Mouse (Mus musculus) neural tube, embryonic 15.5 days (tissue): ENCODE measurements at regions not wholly inside any gene's neighbourhood (a gene's known extent, or its start where the extent isn't known, plus 50 kb on each side); places are given as distances from the start of the nearest gene placed in this dataset.
A peak's percentile ranks its signal among the peaks of the same experiment; 100 is the strongest.
"Not testable (repeated sequence)": the region's sequence is repeated elsewhere in the genome, so short reads cannot be mapped to it uniquely, and the experiment has no call there.

Source experiments
- ATAC-seq: fragments of 200-750 bp; cut with Nextera tagmentation; 2 replicates; pipeline ENCODE4 v1.8.0; 2017; ENCODE audit warnings: mild to moderate bottlenecking, moderate TSS enrichment, moderate library complexity; ENCODE audit not compliant: low FRiP score
- H3K27ac ChIP-seq: fragments of 300-500 bp; sonication (generic); replicated peaks from 2 replicates; pipeline ENCODE4 v1.5.1; 2015; ENCODE audit warnings: mild to moderate bottlenecking, inconsistent platforms
- H3K27me3 ChIP-seq: fragments of 300-500 bp; sonication (generic); replicated peaks from 2 replicates; pipeline ENCODE4 v1.6.1; 2015; ENCODE audit warnings: inconsistent platforms
- H3K36me3 ChIP-seq: fragments of 300-500 bp; sonication (generic); 2 replicates; pipeline ENCODE4 v1.6.1; 2015; ENCODE audit warnings: inconsistent platforms
- H3K4me1 ChIP-seq: fragments of 300-500 bp; sonication (generic); 2 replicates; pipeline ENCODE4 v1.6.1; 2015; ENCODE audit warnings: inconsistent platforms
- H3K4me2 ChIP-seq: fragments of 300-500 bp; sonication (generic); 2 replicates; pipeline ENCODE4 v1.6.1; 2015; ENCODE audit warnings: inconsistent platforms, mild to moderate bottlenecking, moderate library complexity
- H3K4me3 ChIP-seq: fragments of 300-500 bp; sonication (generic); replicated peaks from 2 replicates; pipeline ENCODE4 v1.5.1; 2015; ENCODE audit warnings: mild to moderate bottlenecking, inconsistent platforms
- H3K9ac ChIP-seq: fragments of 300-500 bp; sonication (generic); replicated peaks from 2 replicates; pipeline ENCODE4 v1.6.1; 2015; ENCODE audit warnings: mild to moderate bottlenecking, inconsistent platforms
- H3K9me3 ChIP-seq: fragments of 300-500 bp; sonication (generic); replicated peaks from 2 replicates; pipeline ENCODE4 v1.6.1; 2016; ENCODE audit warnings: inconsistent platforms
- WGBS: fragments of 180-500 bp; shearing (Covaris S2); methylation state at CpG from one replicate; pipeline ENCODE4 v1.1.7; 2015; ENCODE audit warnings: mixed read lengths; 5-methylcytosine and 5-hydroxymethylcytosine counted together

DNA sequence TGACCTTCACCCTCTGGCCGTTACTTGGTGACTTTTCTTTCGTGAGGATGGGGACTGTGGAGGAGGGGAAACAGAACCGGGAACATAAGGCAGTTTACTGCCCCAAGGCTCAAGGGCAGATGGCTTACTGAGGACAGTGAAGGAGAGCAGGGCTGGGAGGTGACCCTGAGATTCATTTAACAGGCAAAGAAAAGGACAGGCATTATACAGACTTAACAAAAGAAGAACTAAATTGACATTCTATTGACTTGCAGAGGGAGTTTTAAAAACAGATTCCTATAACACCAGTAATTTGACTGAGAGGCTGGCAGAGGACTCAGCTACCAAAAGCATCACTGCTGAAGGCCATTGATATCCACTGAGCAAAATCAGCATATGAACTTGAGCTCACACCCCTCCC lies 153.0 kb upstream of the 1700012A03Rik start:
- ATAC-seq = no peak
- Histone ChIP-seq H3K27me3 (no peaks in the 10 kb centered on the region), H3K27ac (no peak overlapping the region), H3K9ac (no peak overlapping the region), H3K4me1 (no peaks in the 10 kb centered on the region), H3K9me3 (no peaks in the 10 kb centered on the region), H3K4me2 (no peak overlapping the region), H3K36me3 (no peaks in the 10 kb centered on the region), H3K4me3 (no peak overlapping the region)
- WGBS = 52% methylated on average over 3 of the region's 3 CpGs

DNA sequence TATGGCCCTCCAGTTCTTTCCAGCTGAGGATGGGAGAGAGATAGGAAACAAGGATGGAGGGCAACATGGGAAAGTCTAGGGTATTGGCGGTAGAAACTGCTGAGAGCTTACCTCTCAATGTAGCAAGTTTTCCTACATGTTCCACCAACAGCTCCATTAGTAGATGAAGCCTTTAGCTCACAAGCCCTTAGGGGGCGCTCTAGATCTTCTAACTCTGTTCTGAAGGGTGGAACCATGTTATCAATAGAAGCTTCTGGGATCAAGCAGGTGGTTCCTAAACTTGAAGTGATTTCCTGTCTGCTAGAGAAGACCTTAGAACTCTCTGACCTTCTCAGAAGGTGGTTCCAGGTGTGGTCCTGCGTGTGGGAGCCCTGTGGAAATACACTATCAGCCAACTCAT lies 154.2 kb upstream of the 1700012A03Rik start:
- 67% methylated on average over 3 of the region's 3 CpGs for WGBS
- Histone ChIP-seq H3K27me3 (no peaks in the 10 kb centered on the region), H3K9me3 (no peaks in the 10 kb centered on the region), H3K4me1 (no peaks in the 10 kb centered on the region), H3K4me3 (no peak overlapping the region), H3K27ac (no peak overlapping the region), H3K4me2 (no peak overlapping the region), H3K9ac (no peak overlapping the region), H3K36me3 (no peaks in the 10 kb centered on the region)
- ATAC-seq = no peak

- Histone ChIP-seq H3K4me1 (peaks cover 11% of the 10 kb centered on the region; the same call in 1 of the 2 replicates), H3K27ac (no peak overlapping the region), H3K27me3 (0 out of 2 replicates have a peak, but pooled peaks cover 3% of the 10 kb centered on the region), H3K4me3 (no peak overlapping the region), H3K9ac (no peak overlapping the region), H3K4me2 (no peak overlapping the region), H3K36me3 (no peaks in the 10 kb centered on the region), H3K9me3 (no peaks in the 10 kb centered on the region)
- ATAC-seq = no peak
- WGBS = 13% methylated on average over 4 of the region's 4 CpGs
Observed at GRCm38 (mm10) chr6:31886931-31887330, 163.1 kb upstream of the 1700012A03Rik start.

GRCm38 (mm10) chr6:31885196-31885595 lies 164.8 kb upstream of the 1700012A03Rik start:
- 4% methylated on average over 1 of the region's 1 CpGs for WGBS
- peaks cover 11% of the 10 kb centered on the region; the same call in 1 of the 2 replicates for H3K4me1 ChIP-seq
- H3K27me3 ChIP-seq, H3K4me2 ChIP-seq, H3K4me3 ChIP-seq, H3K36me3 ChIP-seq, H3K9me3 ChIP-seq, H3K9ac ChIP-seq, ATAC-seq, H3K27ac ChIP-seq: not testable (repeated sequence)

DNA sequence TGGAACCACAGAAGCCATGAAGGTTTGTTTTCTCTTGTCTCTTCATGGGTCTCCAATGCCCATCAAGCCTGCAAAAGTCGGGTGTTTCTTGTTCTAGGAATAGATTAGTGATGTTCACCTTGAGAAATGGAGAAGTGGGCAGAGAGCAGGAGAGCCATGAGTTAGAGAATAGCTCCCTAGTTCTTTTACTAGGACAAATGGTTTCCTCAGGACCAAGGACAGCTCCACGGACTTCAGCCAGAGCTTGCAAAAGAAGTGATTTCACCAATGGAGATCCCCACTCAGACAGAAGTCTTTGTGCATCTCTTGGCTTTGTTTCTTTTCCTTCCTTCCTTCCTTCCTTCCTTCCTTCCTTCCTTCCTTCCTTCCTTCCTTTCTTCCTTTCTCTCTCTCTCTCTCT lies 166.3 kb upstream of the 1700012A03Rik start:
- no peak for ATAC-seq
- 15% methylated on average over 2 of the region's 2 CpGs for WGBS
- no peaks in the 10 kb centered on the region for H3K9me3 ChIP-seq
- no peak overlapping the region for H3K4me3 ChIP-seq
- no peaks in the 10 kb centered on the region for H3K36me3 ChIP-seq
- H3K27me3 ChIP-seq = no peaks in the 10 kb centered on the region
- H3K4me2 ChIP-seq = no peak overlapping the region
- H3K27ac ChIP-seq = no peak overlapping the region
- H3K4me1 ChIP-seq = peaks cover 11% of the 10 kb centered on the region; the same call in 1 of the 2 replicates
- H3K9ac ChIP-seq = no peak overlapping the region

- Histone ChIP-seq H3K9me3 (no peaks in the 10 kb centered on the region), H3K4me2 (no peak overlapping the region), H3K4me3 (no peak overlapping the region), H3K27ac (no peak overlapping the region), H3K4me1 (0 out of 2 replicates have a peak, but pooled peaks cover 3% of the 10 kb centered on the region), H3K36me3 (no peaks in the 10 kb centered on the region), H3K9ac (no peak overlapping the region), H3K27me3 (no peaks in the 10 kb centered on the region)
- no peak for ATAC-seq
- WGBS = 90% methylated on average over 6 of the region's 6 CpGs
Observed at GRCm38 (mm10) chr6:31874616-31875015, 175.4 kb upstream of the 1700012A03Rik start.

DNA sequence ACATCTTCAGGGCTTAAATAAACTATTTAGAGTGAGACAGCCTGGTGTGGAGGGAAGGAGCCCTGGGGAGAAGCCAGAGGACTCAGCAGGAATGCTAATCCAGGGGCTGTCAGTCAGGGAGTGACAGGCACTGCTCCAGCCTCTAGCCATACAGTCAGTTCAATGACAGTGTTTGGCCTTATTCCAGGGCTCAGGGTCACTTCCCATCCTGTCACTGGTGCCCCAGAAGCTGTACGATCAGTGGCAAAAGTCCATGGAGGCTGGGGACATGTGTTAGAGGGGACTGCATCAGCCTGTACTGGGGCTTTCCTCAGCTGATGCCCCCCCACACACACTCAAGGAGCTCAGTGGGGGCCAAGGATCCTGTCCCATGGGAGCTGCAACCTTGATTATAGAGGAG lies 176.1 kb upstream of the 1700012A03Rik start:
- H3K4me2 ChIP-seq = no peak overlapping the region
- no peak overlapping the region for H3K9ac ChIP-seq
- H3K4me3 ChIP-seq = no peak overlapping the region
- 0 out of 2 replicates have a peak, but pooled peaks cover 3% of the 10 kb centered on the region for H3K4me1 ChIP-seq
- no peaks in the 10 kb centered on the region for H3K9me3 ChIP-seq
- no peak overlapping the region for H3K27ac ChIP-seq
- no peaks in the 10 kb centered on the region for H3K36me3 ChIP-seq
- H3K27me3 ChIP-seq = no peaks in the 10 kb centered on the region
- no peak for ATAC-seq
- 50% methylated on average over 1 of the region's 1 CpGs for WGBS

GRCm38 (mm10) chr6:31871766-31872165 lies 178.3 kb upstream of the 1700012A03Rik start:
- Histone ChIP-seq H3K27me3 (no peaks in the 10 kb centered on the region), H3K36me3 (no peaks in the 10 kb centered on the region), H3K4me3 (no peak overlapping the region), H3K9ac (no peak overlapping the region), H3K4me2 (no peak overlapping the region), H3K4me1 (0 out of 2 replicates have a peak, but pooled peaks cover 3% of the 10 kb centered on the region), H3K9me3 (no peaks in the 10 kb centered on the region), H3K27ac (no peak overlapping the region)
- WGBS = 90% methylated on average over 3 of the region's 3 CpGs
- ATAC-seq = no peak

DNA sequence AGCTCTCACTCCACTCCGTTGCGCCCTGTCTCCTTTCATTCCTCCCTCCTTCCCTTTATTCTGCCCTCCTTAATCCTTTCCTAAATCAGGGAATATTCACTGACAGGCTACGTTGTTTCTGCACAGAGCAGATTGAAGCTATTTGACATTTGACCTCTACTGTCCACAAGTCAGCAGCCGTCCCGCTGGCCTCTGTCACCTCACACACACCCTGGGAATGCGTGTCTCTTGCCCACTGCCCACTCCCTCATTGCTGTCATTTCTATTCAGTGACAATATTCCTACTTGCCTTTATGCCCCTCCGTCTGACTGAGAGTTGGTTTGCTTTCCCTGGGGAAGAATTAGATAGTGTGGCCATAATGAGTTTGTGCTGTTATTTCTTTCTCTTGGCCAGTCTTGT lies 188.1 kb upstream of the 1700012A03Rik start:
- Histone ChIP-seq H3K27me3 (no peaks in the 10 kb centered on the region), H3K9me3 (no peaks in the 10 kb centered on the region), H3K4me1 (peaks cover 10% of the 10 kb centered on the region), H3K27ac (peak overlapping the region; percentile 38; the same call in 1 of the 2 replicates), H3K9ac (no peak overlapping the region), H3K4me2 (no peak overlapping the region), H3K4me3 (no peak overlapping the region), H3K36me3 (no peaks in the 10 kb centered on the region)
- WGBS = 33% methylated on average over 7 of the region's 7 CpGs
- ATAC-seq = no peak

DNA sequence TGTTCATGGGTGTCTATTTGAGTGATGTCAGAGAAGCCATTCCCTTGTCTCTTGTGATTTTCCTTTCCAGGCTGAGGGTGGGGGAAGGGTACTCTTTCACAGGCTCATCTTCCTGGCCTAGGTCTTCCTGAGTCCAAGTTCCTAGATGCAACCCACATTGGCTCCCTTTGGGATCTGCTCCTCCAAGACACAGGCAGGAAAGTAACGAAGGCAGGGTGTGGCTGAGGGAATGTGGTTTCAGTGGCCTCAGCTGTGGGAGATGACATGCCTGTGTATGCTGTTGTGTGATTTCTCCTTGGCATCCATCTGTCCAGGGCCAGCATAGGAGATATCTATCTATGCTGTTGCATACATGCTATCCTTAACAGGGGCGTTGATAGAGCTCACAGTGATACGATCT lies 190.4 kb upstream of the 1700012A03Rik start:
- no peak overlapping the region for H3K4me3 ChIP-seq
- no peak for ATAC-seq
- no peaks in the 10 kb centered on the region for H3K27me3 ChIP-seq
- H3K9me3 ChIP-seq = no peaks in the 10 kb centered on the region
- H3K27ac ChIP-seq = no peak overlapping the region
- 88% methylated on average over 3 of the region's 3 CpGs for WGBS
- H3K4me1 ChIP-seq = peaks cover 10% of the 10 kb centered on the region
- H3K4me2 ChIP-seq = no peak overlapping the region
- no peaks in the 10 kb centered on the region for H3K36me3 ChIP-seq
- H3K9ac ChIP-seq = no peak overlapping the region

GRCm38 (mm10) chr6:31854261-31854660 lies 195.8 kb upstream of the 1700012A03Rik start:
- Histone ChIP-seq H3K36me3 (no peaks in the 10 kb centered on the region), H3K27ac (no peak overlapping the region), H3K9ac (no peak overlapping the region), H3K27me3 (no peaks in the 10 kb centered on the region), H3K9me3 (no peaks in the 10 kb centered on the region), H3K4me2 (no peak overlapping the region), H3K4me3 (no peak overlapping the region), H3K4me1 (no peaks in the 10 kb centered on the region)
- WGBS = 98% methylated on average over 16 of the region's 16 CpGs
- no peak for ATAC-seq

- H3K4me3 ChIP-seq = no peak overlapping the region
- no peaks in the 10 kb centered on the region for H3K9me3 ChIP-seq
- no peaks in the 10 kb centered on the region for H3K36me3 ChIP-seq
- H3K9ac ChIP-seq = no peak overlapping the region
- WGBS = 90% methylated on average over 9 of the region's 9 CpGs
- no peaks in the 10 kb centered on the region for H3K27me3 ChIP-seq
- ATAC-seq = no peak
- no peak overlapping the region for H3K4me2 ChIP-seq
- H3K4me1 ChIP-seq = peaks cover 16% of the 10 kb centered on the region
- no peak overlapping the region for H3K27ac ChIP-seq
Observed at GRCm38 (mm10) chr6:31846319-31846718, 203.7 kb upstream of the 1700012A03Rik start.

GRCm38 (mm10) chr6:31845671-31846070 lies 204.4 kb upstream of the 1700012A03Rik start:
- Histone ChIP-seq H3K27ac (peak overlapping the region; percentile 61; the same call in 1 of the 2 replicates), H3K9ac (no peak overlapping the region), H3K9me3 (no peaks in the 10 kb centered on the region), H3K4me3 (no peak overlapping the region), H3K4me1 (peaks cover 16% of the 10 kb centered on the region), H3K36me3 (no peaks in the 10 kb centered on the region), H3K4me2 (no peak overlapping the region), H3K27me3 (no peaks in the 10 kb centered on the region)
- ATAC-seq = 0 out of 2 replicates have a peak, but pooled peaks have one; percentile 50
- WGBS = 36% methylated on average over 5 of the region's 5 CpGs
